Mouse (Mus musculus): ENCODE data around the gene Pm20d1. TPM values are rescaled to one million over a fixed set of nuclear protein-coding genes. Genes with fewer than 3 reads are reported as not detected.

The Pm20d1 gene
- total RNA-seq (2021), result 10 to 100 TPM; 14.7 to 19.1 TPM
- long read RNA-seq, experiment 1, full-length matches to known transcripts, result 15 of 26 reads
- long read RNA-seq, experiment 1, partial matches to known transcripts, result 2 of 26 reads
- long read RNA-seq, experiment 1, other reads (novel, unspliced or antisense), result 9 of 26 reads
- long read RNA-seq, experiment 2, full-length matches to known transcripts, result 24 of 37 reads
- long read RNA-seq, experiment 2, partial matches to known transcripts, result 6 of 37 reads
- long read RNA-seq, experiment 2, other reads (novel, unspliced or antisense), result 7 of 37 reads

- peak; percentile 80 for DNase-seq
These were observed at the start of gene Pm20d1 for GRCm38 (mm10) chr1:131797202-131797909. Gene Pm20d1 (plus strand): TSS chr1:131797381.

GRCm38 (mm10) chr1:131747761-131748160 is 49.4 kb upstream of the Pm20d1 start:
- peak; percentile 46 for DNase-seq

DNA sequence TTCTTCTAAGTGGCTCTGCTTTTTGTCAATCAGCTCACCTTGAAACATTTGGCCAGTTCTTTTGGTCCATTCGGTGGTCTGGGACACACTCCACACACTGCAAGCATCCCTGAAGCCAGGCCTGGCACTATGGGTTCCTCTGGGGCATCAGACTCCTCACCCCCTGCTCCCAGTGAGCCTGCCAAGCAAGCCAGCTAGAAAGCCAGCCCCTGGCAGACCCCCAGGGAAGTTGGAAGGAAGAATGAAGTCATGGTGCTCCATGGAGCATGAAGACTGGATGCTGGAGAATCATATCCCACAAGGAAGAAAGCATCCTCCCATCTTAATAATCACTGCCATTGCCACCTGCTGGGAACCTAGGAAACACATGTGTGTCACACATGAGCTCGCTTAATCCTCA is 48.5 kb upstream of the Pm20d1 start:
- no peak for DNase-seq

- no peak for DNase-seq
These were observed 47.3 kb upstream of the Pm20d1 start for GRCm38 (mm10) chr1:131749706-131750545.

DNA sequence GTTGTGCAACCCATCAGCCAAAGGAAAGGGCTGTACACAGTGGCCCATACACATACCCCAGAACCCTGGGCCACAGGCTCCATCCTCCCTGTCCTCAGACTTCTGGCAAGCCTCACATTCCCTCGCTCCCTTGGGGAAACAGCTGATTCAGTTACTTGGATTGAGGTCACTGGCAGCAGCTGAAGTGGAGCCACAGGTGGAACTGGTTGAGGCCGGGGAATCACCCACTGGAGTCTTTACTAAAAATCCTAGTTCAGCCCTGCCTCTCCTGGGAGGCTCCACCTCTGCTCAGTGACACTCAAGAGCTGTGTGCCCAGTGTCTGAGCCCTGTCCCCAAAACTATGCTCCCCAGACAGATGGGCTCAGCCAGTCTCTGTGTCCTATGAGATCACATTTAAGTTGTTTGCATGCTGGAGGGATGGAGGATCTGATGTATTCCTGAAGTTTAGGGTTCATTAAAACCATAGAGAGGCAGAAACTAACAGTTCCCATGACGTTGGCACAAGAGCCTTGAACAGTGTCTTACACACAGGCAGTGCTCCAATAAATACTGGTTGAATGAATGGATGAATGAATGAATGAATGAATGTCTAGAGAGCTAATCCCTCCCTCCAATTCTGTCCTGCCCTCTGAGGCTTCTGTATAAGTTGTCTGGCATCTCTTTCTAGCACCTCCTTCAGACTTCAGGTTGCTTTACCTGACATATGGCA is 45.8 kb upstream of the Pm20d1 start:
- DNase-seq, result peak; percentile 43

DNA sequence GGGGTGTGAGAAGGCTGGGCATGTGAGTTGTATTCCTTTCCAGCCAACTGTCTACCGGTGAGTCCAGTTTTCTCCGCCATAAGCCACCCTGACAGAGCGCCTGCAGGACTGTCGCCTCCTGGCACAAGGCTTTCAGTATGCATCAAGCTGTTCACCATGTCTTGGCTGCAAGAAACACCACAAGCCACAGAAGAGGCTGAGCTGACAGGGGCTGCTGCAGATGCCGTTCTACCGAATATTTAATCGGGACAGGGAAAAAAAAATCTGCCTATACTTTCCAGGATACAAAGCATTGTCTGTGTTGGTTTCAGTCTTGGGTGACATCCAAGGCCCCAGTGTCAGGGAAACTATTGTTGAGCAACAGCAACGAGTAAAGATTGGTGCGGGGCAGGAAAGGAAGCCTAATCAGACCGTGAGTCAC is 45.3 kb upstream of the Pm20d1 start:
- DNase-seq, result peak; percentile 72

- DNase-seq, result no peak
These were observed 42.9 kb upstream of the Pm20d1 start for GRCm38 (mm10) chr1:131754212-131754829.

DNA sequence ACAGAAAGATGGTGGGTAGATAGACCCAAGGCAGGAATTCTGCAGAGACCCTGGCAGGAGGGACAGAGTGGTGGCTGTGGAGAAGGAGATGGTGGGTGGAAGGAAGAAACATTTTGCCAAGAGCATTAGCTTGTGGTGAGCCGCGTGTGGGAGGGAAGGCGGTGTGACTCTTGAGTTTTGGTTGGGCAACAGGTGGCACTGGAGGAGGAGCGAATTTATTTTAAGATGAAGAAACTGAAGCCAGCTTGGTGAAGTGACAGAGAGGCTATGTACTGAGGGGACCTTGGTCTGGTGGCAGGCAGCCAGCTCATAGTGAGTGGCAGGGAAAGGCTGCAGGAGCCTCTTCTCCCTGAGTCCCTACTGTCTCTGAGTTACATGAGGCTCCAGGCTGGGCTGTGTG is 42.3 kb upstream of the Pm20d1 start:
- DNase-seq, result peak; percentile 86

GRCm38 (mm10) chr1:131757211-131757610 is 40.0 kb upstream of the Pm20d1 start:
- DNase-seq, result no peak

DNA sequence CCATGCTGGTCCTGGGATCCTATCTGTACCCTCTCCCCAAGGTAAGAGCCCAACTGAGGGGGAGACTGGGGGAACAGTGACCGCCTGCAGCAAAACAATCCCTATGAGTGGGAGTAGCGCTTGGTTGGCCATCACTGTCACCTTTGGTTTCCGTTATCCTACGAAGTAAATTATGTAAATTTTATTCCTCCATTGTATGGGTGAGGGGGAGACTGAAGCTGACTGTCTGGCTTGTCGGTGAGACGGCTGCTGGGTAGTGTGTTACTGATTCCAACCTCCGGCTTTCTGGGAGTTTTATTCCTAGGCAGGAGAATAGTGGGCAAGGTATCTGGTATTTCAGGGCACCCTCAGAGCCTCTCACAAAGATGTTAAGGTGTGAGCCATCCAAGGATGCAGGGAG is 38.4 kb upstream of the Pm20d1 start:
- DNase-seq, result no peak

GRCm38 (mm10) chr1:131759667-131760427 is 37.3 kb upstream of the Pm20d1 start:
- DNase-seq, result no peak

DNA sequence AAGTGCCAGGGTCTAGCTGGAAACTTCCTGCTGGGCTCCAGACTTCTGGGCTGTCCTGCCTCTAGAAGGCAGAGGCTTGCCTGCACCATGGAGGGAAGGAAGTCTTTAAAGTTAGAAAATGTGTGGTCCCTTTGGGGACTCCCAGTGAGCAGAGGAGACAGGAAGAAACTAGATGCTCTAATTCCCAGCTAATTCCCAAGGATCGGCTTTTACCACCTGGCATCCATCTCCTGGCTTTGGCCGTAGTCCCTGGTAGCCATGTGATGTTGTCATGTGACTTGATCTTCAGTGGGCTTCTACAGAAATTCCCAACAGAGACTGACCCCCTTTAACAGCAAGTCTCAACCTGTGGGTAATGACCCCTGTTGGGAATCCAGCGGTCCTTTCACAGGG is 36.8 kb upstream of the Pm20d1 start:
- no peak for DNase-seq

DNA sequence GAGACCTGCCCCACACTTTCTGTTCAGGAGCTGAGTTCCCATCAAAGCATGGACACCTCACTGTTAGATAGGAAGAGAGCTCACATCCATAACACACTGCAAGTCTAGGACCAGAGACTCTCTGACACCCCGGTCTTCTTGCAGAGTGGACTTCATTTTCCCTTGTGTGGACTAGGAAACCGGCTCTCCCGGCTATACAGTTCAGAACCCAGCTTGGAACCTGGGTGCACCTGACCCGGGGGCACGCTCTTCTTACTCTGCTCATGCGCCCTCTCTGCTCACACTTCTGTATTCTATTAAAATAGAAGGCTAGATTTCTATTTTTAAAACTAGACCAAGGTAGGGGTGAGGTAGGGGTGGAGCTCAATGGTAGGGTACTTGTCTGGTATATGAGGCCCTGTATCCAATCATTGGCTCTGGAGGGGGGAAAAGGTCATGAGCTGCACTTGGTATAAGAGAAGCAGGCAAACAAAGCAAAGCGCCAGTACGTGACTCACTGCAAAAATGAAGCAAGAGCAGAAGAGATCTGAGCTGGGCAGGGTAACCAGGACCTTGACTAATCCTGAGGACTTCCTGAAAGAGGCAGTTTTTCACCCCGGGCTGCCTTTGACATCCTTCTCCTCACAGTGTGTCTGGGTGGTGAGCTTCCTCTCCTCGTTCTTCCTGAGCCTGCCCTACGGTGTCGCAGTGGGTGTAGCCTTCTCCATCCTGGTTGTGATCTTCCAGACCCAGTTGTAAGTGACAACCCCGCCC is 35.9 kb upstream of the Pm20d1 start:
- no peak for DNase-seq

DNA sequence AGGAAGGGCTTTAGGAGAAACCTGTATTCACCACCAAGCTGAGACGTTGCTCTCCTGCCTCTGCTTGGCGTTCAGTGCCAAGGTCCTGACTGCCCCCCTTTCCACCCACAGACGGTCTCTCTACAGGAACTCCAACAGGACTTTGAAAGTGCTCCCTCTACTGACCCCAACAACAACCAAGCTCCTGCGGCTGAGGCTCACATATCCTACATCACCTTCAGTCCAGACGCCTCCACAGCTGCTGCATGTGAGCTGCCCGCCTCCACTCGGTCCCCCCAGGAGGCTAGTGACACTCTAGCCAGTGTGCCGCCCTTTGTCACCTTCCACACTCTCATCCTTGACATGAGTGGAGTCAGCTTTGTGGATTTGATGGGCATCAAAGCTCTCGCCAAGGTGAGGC is 33.5 kb upstream of the Pm20d1 start:
- no peak for DNase-seq

- DNase-seq, result peak; percentile 32
These were observed 32.4 kb upstream of the Pm20d1 start for GRCm38 (mm10) chr1:131764581-131765338.

DNA sequence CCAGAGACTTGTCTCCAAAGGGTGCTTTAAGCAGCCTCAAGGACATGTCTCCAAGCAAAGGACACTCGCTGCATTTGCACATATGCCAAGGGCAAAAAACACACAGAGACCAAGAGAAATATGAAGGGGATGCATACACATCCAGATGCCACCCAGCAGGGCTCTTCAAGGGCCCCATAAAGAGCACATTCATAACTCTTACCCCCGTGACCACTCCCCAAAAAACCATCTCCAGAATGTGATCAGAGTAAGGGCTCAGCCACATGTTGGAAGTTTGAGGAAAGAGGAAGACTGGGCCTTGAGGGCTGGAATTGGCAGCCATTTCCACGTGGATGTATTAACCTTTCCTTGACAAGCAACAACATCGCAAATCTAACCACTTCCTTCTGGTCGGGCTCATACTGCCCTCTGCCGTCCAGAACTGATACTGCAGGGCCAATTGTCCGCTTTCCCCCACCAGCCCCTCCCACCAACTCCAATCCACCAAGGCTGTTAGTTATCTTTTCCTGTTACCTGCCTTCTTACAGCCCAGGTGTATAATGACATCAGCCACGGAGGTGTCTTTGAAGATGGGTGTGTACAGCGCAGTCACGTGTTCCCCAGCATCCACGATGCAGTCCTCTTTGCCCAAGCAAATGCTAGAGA is 31.7 kb upstream of the Pm20d1 start:
- peak; percentile 91 for DNase-seq

DNA sequence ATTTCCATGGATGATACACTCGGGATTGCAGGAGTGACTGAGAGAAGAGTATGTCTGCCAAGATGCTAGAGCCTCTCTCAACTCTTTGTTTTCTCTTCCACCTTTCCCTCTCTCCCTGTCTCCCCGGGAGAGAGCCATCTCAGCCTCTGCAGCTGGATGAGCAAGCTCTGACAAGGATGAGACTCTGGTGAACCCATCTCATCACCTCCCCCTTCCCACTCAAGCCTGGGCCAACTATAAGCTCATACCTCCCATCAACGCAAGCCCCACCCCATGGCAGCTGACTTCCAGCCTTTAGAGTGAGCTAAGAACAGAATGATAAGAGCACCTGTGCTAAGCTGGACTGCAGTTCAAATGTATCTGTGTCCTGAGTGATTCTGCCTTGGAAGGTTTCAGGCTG is 27.9 kb upstream of the Pm20d1 start:
- no peak for DNase-seq

- DNase-seq, result peak; percentile 38
These were observed 26.5 kb upstream of the Pm20d1 start for GRCm38 (mm10) chr1:131770656-131771055.

DNA sequence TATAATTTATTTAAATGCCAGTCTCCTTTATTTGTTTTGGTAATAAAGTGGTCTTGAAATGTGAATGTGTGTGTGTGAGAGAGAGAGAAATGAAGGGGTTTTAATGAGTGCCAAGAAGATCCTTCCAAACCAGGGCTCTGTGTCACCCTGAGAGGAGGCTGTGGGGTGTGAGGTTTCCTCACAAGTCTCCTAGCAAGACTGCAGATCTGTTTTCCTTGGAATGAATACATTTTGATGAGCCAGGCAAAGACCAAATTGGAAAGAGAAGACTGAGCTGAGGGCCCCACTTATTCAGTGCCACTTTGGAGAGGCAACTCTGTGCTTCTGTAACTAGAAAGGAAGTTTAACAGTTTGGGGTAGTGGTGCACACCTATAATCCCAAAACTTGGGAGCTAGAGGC is 25.7 kb upstream of the Pm20d1 start:
- DNase-seq, result no peak
